Mouse (Mus musculus) intestine, embryonic 16.5 days (tissue): ENCODE measurements around the gene Slc43a1. TPM values are rescaled to one million over a fixed set of nuclear protein-coding genes. Genes with fewer than 3 reads are reported as not detected.

Experiments used
- ATAC-seq: fragments of 200-750 bp; cut with Nextera tagmentation; 2 replicates; pipeline ENCODE4 v1.8.0; 2017; ENCODE audit warnings: moderate TSS enrichment, moderate library complexity
- H3K27ac ChIP-seq: fragments of 300-500 bp; sonication (generic); 2 replicates; pipeline ENCODE4 v1.5.1; 2014; ENCODE audit warnings: mild to moderate bottlenecking, low read length
- H3K27me3 ChIP-seq: fragments of 300-500 bp; sonication (generic); replicated peaks from 2 replicates; pipeline ENCODE4 v1.6.1; 2014; ENCODE audit warnings: low read length, control low read depth, mixed read lengths; ENCODE audit not compliant: control insufficient read depth, insufficient read depth
- H3K36me3 ChIP-seq: fragments of 300-500 bp; sonication (generic); 2 replicates; pipeline ENCODE4 v1.6.1; 2014; ENCODE audit warnings: low read length, control low read depth; ENCODE audit not compliant: control insufficient read depth, insufficient read depth
- H3K4me1 ChIP-seq: fragments of 300-500 bp; sonication (generic); 2 replicates; pipeline ENCODE4 v1.6.1; 2014; ENCODE audit warnings: low read length, control low read depth, mixed read lengths; ENCODE audit not compliant: control insufficient read depth, insufficient read depth
- H3K4me2 ChIP-seq: fragments of 300-500 bp; sonication (generic); 2 replicates; pipeline ENCODE4 v1.6.1; 2014; ENCODE audit warnings: low read depth, low read length, control low read depth
- H3K4me3 ChIP-seq: fragments of 300-500 bp; sonication (generic); 2 replicates; pipeline ENCODE4 v1.5.1; 2014; ENCODE audit warnings: mild to moderate bottlenecking, low read length
- H3K9ac ChIP-seq: fragments of 300-500 bp; sonication (generic); 2 replicates; pipeline ENCODE4 v1.6.1; 2014; ENCODE audit warnings: low read depth, low read length
- H3K9me3 ChIP-seq: fragments of 300-500 bp; sonication (generic); 2 replicates; pipeline ENCODE4 v1.6.1; 2016; ENCODE audit warnings: low read length, control low read depth; ENCODE audit not compliant: control insufficient read depth
- WGBS: fragments of 180-500 bp; shearing (Covaris S2); extraction: QIAGEN DNeasy Blood & Tissue Kit; methylation state at CpG from one replicate; pipeline ENCODE4 v1.1.7; 2014; 5-methylcytosine and 5-hydroxymethylcytosine counted together
- polyA plus RNA-seq: library from polyadenylated mRNA; unstranded; fragments of >200 nt; fragmentation: Nextera tagmentation; extraction: Ambion mirVana; gene quantifications from 2 replicates; pipeline ENCODE4 v1.2.1, GENCODE M21; 2015

The Slc43a1 gene
- polyA plus RNA-seq: 12.8 and 14.6 TPM in 2 replicates

DNA sequence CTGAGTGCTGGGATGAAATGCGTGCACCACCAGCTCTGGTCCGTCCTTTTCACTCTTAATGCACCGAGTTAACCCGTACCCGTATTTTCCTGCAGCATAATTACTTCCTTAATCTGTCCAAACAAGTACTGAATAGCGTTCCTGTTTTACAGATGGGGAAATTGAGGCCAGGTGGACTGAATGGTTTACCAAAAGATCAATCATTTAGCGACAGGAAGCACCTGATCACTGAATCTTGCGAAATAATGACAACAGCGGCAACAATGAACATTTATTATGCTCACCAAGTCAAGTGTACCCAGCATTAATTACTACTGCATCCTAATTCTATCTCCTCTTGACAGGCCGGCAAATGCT is at the start of gene Slc43a1:
TSS of gene Slc43a1 (plus strand) at position 258 of the 357 bp plus-strand sequence.
- 31% methylated on average over 10 of the region's 10 CpGs for WGBS
- H3K27me3 ChIP-seq: no peaks in the 10 kb centered on the region
- peak within 1 kb of the TSS; percentile 83 for H3K27ac ChIP-seq
- no peak for ATAC-seq
- no peaks in the 10 kb centered on the region for H3K36me3 ChIP-seq
- H3K4me3 ChIP-seq: peak within 1 kb of the TSS; percentile 73
- H3K9me3 ChIP-seq: no peaks in the 10 kb centered on the region
- peaks cover 25% of the 10 kb centered on the region for H3K4me1 ChIP-seq
- peak within 1 kb of the TSS; percentile 97 for H3K4me2 ChIP-seq
- H3K9ac ChIP-seq: peak within 1 kb of the TSS; percentile 86

DNA sequence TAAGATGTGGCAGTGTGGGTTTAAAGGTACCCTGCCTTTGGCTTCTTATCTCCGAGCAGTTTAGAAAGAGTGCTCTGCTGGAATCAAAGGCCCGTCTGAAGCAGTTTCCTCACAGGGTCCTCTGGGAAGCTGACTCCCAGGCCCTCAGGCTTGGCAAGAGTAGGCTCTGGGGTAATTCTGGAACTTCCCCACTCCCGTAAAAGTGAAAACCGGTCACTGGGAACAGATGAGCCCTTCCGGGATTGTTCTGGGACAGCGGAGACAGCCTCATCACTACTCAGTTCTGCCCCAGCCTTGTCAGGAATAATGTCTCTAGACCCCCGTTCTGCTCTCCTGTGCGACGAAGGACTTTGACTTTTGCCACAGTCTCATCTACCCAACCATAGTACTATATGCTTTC is 48.2 kb upstream of the Slc43a1 start:
- whole genome bisulfite sequencing: 56% methylated on average over 9 of the region's 9 CpGs
- no peak for ATAC-seq
- H3K4me3 ChIP-seq: no peak overlapping the region
- no peaks in the 10 kb centered on the region for H3K4me1 ChIP-seq
- H3K9me3 ChIP-seq: peaks cover 3% of the 10 kb centered on the region; the same call in 1 of the 2 replicates
- H3K4me2 ChIP-seq: no peak overlapping the region
- no peaks in the 10 kb centered on the region for H3K27me3 ChIP-seq
- no peak overlapping the region for H3K9ac ChIP-seq
- no peaks in the 10 kb centered on the region for H3K36me3 ChIP-seq
- no peak overlapping the region for H3K27ac ChIP-seq

DNA sequence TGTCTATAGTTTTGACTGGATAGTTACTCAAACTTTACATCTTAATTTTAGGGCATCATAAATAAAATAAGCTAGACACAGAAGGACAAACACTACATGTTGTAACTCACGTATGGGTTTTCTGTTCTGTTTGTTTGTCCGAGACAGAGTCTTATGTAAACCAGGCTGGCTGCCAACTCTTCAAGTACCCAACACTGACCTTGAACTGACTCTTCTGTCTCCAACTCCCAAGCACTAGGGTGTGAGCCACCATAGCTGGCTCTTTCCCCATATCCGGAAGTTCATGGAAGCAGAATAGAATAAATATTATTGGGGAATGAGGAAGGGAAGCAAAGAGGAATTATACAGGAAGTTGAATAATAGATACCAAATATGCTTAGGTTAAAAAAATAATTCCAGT is 46.1 kb upstream of the Slc43a1 start:
- H3K27me3 ChIP-seq: no peaks in the 10 kb centered on the region
- peaks cover 3% of the 10 kb centered on the region; the same call in 1 of the 2 replicates for H3K9me3 ChIP-seq
- H3K27ac ChIP-seq: no peak overlapping the region
- WGBS: 58% methylated on average over 3 of the region's 3 CpGs
- H3K4me2 ChIP-seq: no peak overlapping the region
- ATAC-seq: peak; percentile 42; the same call in 1 of the 2 replicates
- no peak overlapping the region for H3K9ac ChIP-seq
- no peaks in the 10 kb centered on the region for H3K36me3 ChIP-seq
- H3K4me1 ChIP-seq: no peaks in the 10 kb centered on the region
- H3K4me3 ChIP-seq: no peak overlapping the region

DNA sequence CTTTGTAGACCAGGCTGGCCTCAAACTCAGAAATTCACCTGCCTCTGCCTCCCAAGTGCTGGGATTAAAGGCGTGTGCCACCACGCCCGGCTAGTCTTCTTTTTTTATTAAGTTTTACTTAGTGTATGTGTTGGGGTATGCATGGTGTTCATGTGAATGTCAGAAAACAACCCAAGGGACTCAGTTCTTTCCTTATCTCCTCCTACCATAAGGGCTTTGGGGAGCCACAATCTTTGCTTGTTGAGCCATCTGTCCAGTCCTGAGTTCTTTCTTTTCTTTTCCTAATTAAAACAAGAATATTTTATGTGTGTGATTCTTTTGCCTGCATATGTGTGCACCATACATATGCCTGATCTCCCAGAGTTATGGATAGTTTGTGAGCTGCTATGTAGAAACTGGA is 45.5 kb upstream of the Slc43a1 start:
- 90% methylated on average over 3 of the region's 3 CpGs for WGBS

DNA sequence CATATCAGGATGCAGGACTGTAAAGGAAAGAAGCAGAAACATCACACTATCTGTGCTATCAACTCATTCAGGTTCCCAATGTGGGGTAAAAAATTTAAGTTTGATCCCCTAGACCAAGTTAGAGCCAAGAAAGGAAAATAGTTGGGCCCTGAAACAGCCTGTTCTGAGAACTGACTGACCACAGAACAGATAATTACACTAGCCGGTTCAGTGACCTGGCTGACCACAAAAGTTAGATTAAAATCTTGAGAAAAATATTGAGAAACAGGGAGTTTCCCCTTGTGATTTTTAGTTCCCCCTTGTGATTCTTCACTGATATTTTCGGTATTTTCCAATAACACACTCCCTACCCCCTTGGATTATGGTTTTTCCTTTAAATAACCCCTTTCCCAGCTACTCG is 44.8 kb upstream of the Slc43a1 start:
- Histone ChIP-seq H3K4me3 (no peak overlapping the region), H3K36me3 (no peaks in the 10 kb centered on the region), H3K4me1 (no peaks in the 10 kb centered on the region), H3K4me2 (no peak overlapping the region), H3K27ac (no peak overlapping the region), H3K9me3 (peaks cover 3% of the 10 kb centered on the region; the same call in 1 of the 2 replicates), H3K27me3 (no peaks in the 10 kb centered on the region), H3K9ac (no peak overlapping the region)
- ATAC-seq: no peak
- 87% methylated on average over 3 of the region's 3 CpGs for WGBS

More for the DNA sequence above, 45.5 kb upstream of the Slc43a1 start:
- Histone ChIP-seq H3K4me1 (no peaks in the 10 kb centered on the region), H3K4me3 (no peak overlapping the region), H3K36me3 (no peaks in the 10 kb centered on the region), H3K9me3 (peaks cover 3% of the 10 kb centered on the region; the same call in 1 of the 2 replicates), H3K27me3 (no peaks in the 10 kb centered on the region), H3K4me2 (no peak overlapping the region), H3K27ac (no peak overlapping the region), H3K9ac (no peak overlapping the region)
- no peak for ATAC-seq

DNA sequence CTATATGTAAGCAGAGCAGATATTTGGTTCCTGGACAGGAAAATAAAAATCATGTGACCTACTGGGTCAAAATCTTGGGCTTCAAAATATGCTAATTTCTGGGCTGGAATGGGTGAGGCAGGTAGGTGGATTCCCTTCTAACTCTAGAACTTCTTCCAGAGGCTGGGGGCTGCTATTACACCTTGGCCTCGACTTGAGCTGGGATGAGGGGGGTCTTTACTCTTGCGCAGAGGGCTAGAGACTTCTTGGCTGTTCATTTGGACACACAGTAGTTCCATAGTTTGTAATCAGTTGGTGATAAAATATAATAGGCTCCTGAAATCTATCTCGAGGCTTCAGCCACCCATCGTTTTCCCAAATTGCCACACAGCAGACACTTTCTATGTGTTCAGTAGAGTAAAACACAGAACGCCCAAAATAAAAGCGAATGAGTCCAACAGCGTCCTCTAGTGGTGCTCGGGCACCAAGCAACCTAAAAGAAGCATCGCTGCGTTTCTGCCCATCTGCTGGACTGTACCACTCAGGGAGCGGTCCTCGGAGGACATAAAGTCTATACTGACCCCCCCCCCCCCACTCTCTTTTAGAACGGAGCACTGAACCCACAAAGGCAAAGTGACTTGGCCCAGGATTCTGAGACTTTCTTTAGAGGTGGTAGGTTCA is 40.7 kb upstream of the Slc43a1 start:
- peak; percentile 25 for ATAC-seq
- 0 out of 2 replicates have a peak, but pooled peaks cover 4% of the 10 kb centered on the region for H3K4me1 ChIP-seq
- peaks cover 3% of the 10 kb centered on the region; the same call in 1 of the 2 replicates for H3K9me3 ChIP-seq
- H3K36me3 ChIP-seq: no peaks in the 10 kb centered on the region
- peak overlapping the region; percentile 50 for H3K27ac ChIP-seq
- peak overlapping the region; percentile 82 for H3K4me2 ChIP-seq
- H3K27me3 ChIP-seq: no peaks in the 10 kb centered on the region
- H3K4me3 ChIP-seq: peak overlapping the region; percentile 52
- WGBS: 13% methylated on average over 13 of the region's 13 CpGs
- peak overlapping the region; percentile 64 for H3K9ac ChIP-seq

DNA sequence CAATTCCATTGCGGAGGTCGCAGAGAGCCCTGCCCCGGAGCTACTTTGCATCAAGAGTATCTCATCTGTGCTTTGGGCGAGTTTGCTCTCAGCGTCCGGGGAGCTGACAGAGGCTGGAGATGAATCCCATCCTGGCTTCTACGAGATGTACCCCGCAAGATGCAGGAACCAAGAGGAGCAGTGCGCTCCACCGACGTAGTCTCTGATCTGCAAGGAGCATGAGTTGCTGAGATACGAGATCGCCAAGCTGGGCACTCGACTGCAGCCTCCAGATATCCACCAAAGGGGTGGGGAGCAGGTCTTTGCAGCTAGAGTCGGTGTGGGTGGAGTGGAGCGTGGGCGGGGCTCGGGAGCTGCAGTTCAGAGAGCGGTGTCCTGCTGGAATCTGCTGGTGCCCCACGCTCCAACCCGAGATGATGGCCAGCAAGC is 40.1 kb upstream of the Slc43a1 start, which contains the start of gene Ube2l6:
TSS of gene Ube2l6 (plus strand) at position 336 of the 429 bp plus-strand sequence.
- peak within 1 kb of the TSS; percentile 50 for H3K27ac ChIP-seq
- ATAC-seq: peak; percentile 82
- no peaks in the 10 kb centered on the region for H3K36me3 ChIP-seq
- H3K27me3 ChIP-seq: no peaks in the 10 kb centered on the region
- peaks cover 3% of the 10 kb centered on the region; the same call in 1 of the 2 replicates for H3K9me3 ChIP-seq
- H3K4me1 ChIP-seq: 0 out of 2 replicates have a peak, but pooled peaks cover 4% of the 10 kb centered on the region
- peak within 1 kb of the TSS; percentile 82 for H3K4me2 ChIP-seq
- under 1% methylated on average over 21 of the region's 21 CpGs for WGBS
- H3K9ac ChIP-seq: peak within 1 kb of the TSS; percentile 64
- H3K4me3 ChIP-seq: peak within 1 kb of the TSS; percentile 52

DNA sequence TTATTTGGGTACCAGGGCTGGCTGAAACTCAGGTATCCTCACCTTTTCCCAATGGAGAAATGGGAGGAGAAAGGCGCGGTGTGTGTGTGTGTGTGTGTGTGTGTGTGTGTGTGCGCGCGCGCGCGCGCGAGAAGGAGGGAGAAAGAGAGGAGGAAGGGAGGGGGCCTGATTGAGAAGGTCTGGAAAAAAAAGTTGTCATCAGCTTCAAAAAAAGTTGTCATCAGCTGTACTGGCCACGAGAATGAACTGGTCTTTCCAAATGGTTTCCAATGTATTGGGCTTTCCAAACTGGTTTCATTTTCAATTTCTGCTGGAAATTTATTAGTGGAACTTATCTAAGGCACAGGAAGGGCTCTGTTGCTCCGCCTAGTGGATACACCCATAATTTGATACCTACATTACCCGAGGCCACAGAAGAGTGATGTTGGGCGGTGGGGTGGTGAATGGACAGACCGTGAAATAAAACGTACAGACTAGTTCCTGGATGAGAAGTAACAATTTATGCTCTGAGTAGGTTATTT is 39.5 kb upstream of the Slc43a1 start:
- no peaks in the 10 kb centered on the region for H3K36me3 ChIP-seq
- H3K9ac ChIP-seq: peak overlapping the region; percentile 64
- peak overlapping the region; percentile 52 for H3K4me3 ChIP-seq
- no peaks in the 10 kb centered on the region for H3K27me3 ChIP-seq
- under 1% methylated on average over 15 of the region's 16 CpGs for WGBS
- 0 out of 2 replicates have a peak, but pooled peaks cover 4% of the 10 kb centered on the region for H3K4me1 ChIP-seq
- peak; percentile 72 for ATAC-seq
- peak overlapping the region; percentile 50 for H3K27ac ChIP-seq
- H3K4me2 ChIP-seq: peak overlapping the region; percentile 82
- H3K9me3 ChIP-seq: peaks cover 2% of the 10 kb centered on the region; the same call in 1 of the 2 replicates

DNA sequence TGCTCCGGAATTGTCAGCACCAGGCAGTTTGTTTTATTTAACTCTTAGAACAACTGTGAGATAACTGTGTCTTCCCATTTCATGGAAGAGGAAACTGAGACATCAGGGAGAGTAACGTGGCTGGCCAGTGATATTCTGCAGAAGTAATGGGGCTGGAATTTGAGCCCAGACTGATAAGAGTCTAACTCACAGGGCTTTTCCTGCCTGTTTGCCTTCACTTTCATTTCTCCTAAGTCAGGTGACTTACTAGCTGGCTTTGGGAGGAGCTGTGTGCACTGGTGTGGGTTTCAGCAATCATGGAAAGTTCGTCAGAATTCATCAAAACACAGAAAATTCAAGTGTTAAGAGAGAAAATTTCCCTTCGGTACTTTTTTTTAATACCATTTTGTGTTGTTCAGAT is 38.3 kb upstream of the Slc43a1 start:
- H3K27ac ChIP-seq: no peak overlapping the region
- H3K36me3 ChIP-seq: no peaks in the 10 kb centered on the region
- no peak overlapping the region for H3K4me3 ChIP-seq
- no peak overlapping the region for H3K9ac ChIP-seq
- no peaks in the 10 kb centered on the region for H3K27me3 ChIP-seq
- H3K4me1 ChIP-seq: 0 out of 2 replicates have a peak, but pooled peaks cover 4% of the 10 kb centered on the region
- H3K9me3 ChIP-seq: no peaks in the 10 kb centered on the region
- 71% methylated on average over 4 of the region's 4 CpGs for WGBS
- H3K4me2 ChIP-seq: no peak overlapping the region
- peak; percentile 28; the same call in 1 of the 2 replicates for ATAC-seq
